Mouse (Mus musculus): ENCODE measurements around the gene Ctsw. TPM values are rescaled to one million over a fixed set of nuclear protein-coding genes. Genes with fewer than 3 reads are reported as not detected.
A peak's percentile ranks its signal among the peaks of the same experiment; 100 is the strongest.

Ctsw gene
- polyA plus RNA-seq, 1 experiment from 2014 or later: 4.9 TPM

GRCm38 (mm10) chr19:5425906-5426565 is 42.3 kb downstream of the Ctsw start:
- H3K4me2 ChIP-seq (ENCODE audit: low read length): peak overlapping the region; percentile 84
- DNase-seq (no peak), ATAC-seq (ENCODE audit: low FRiP score, low TSS enrichment) (no peak)
- peak overlapping the region; percentile 90 for H3K9ac ChIP-seq (replicated peaks; ENCODE audit: low read length)
- peaks cover 29% of the 10 kb centered on the region for H3K4me1 ChIP-seq (ENCODE audit: control insufficient read depth, insufficient read depth, low read length)
- H3K27me3 ChIP-seq (ENCODE audit: control insufficient read depth, insufficient read depth, low read length): no peaks in the 10 kb centered on the region
- peak overlapping the region; percentile 81 for H3K4me3 ChIP-seq (replicated peaks; ENCODE audit: low read depth, low read length)
- WGBS: 92% methylated on average over 18 of the region's 18 CpGs
- no peaks in the 10 kb centered on the region for H3K9me3 ChIP-seq (ENCODE audit: control insufficient read depth, low read length)
- peak overlapping the region; percentile 90; the same call in 1 of the 2 replicates for H3K27ac ChIP-seq (replicated peaks; ENCODE audit: low read depth, low read length)
- peaks cover 44% of the 10 kb centered on the region for H3K36me3 ChIP-seq (ENCODE audit: control insufficient read depth, insufficient read depth, low read length)

DNA sequence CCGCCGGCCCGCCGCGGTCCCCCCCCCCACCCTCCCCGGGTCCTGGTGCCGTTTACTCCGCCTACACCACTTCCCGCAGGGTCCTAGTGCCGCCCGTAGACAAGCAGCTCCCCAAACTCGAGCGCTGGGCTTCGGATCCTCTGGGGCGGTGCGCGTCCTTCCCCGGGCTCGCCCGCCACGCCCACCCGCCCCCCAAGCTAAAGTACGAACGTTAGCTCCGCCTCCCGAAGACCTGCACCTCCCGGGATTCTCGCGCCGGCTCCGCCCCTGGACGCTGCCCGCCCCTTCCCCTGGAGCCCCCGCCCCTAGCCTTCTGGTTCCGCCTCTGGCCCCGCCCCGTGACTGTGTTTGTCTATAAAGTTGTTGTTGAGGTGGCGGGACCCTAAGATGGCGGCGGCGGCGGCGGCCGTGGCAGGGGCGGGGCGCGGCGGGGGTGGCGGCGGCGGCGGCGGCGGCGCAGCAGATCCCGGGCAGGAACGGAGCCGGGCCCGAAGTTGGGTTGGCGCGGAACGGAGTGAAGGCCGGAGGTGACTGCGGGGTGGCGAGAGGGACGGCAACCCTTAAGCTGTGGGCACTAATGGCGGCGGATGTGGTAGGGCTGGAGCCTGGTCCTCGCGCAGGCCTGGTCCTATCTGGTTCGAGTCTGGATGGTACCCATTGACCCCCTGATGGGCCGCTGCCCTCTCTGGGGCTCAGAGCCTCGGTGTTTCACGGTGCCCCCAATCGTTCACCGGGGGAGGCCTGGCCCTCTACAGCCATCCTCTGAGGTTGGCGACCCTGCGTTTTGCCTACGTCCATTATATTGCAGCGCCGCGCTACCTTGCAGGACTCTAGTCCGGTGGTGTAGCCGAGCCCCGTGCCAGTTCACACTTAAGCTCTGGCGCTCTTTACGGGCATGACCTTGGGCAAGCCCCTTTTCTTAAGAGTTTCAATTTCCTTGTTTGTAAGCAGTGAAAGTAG is 43.2 kb downstream of the Ctsw start, which contains the start of the genes Drap1 and AI837181:
Drap1 (minus strand) TSS at position 198 of the 960 bp plus-strand sequence.
AI837181 (plus strand) TSS at position 363 of the 960 bp plus-strand sequence.
- DNase-seq (peak; percentile 99), ATAC-seq (ENCODE audit: low FRiP score, low TSS enrichment) (peak; percentile 91)
- H3K9ac ChIP-seq (replicated peaks; ENCODE audit: low read length): peak within 1 kb of the TSS; percentile 90
- peaks cover 29% of the 10 kb centered on the region for H3K4me1 ChIP-seq (ENCODE audit: control insufficient read depth, insufficient read depth, low read length)
- H3K4me2 ChIP-seq (ENCODE audit: low read length): peak within 1 kb of the TSS; percentile 88
- H3K27ac ChIP-seq (replicated peaks; ENCODE audit: low read depth, low read length): peak within 1 kb of the TSS; percentile 90
- H3K27me3 ChIP-seq (ENCODE audit: control insufficient read depth, insufficient read depth, low read length): no peaks in the 10 kb centered on the region
- H3K9me3 ChIP-seq (ENCODE audit: control insufficient read depth, low read length): no peaks in the 10 kb centered on the region
- H3K4me3 ChIP-seq (replicated peaks; ENCODE audit: low read depth, low read length): peak within 1 kb of the TSS; percentile 81
- under 1% methylated on average over 82 of the region's 87 CpGs for WGBS
- H3K36me3 ChIP-seq (ENCODE audit: control insufficient read depth, insufficient read depth, low read length): peaks cover 54% of the 10 kb centered on the region

- Histone ChIP-seq H3K9me3 (ENCODE audit: control insufficient read depth, low read length) (no peaks in the 10 kb centered on the region), H3K27ac (replicated peaks; ENCODE audit: low read depth, low read length) (peak overlapping the region; percentile 86), H3K9ac (replicated peaks; ENCODE audit: low read length) (peak overlapping the region; percentile 77), H3K4me1 (ENCODE audit: control insufficient read depth, insufficient read depth, low read length) (peaks cover 29% of the 10 kb centered on the region), H3K4me2 (ENCODE audit: low read length) (peak overlapping the region; percentile 88), H3K4me3 (replicated peaks; ENCODE audit: low read depth, low read length) (peak overlapping the region; percentile 81), H3K36me3 (ENCODE audit: control insufficient read depth, insufficient read depth, low read length) (peaks cover 56% of the 10 kb centered on the region), H3K27me3 (ENCODE audit: control insufficient read depth, insufficient read depth, low read length) (no peaks in the 10 kb centered on the region)
- WGBS: under 1% methylated on average over 47 of the region's 48 CpGs
- DNase-seq: peak; percentile 81
- ATAC-seq (ENCODE audit: low FRiP score, low TSS enrichment): peak; percentile 64
These were observed 44.1 kb downstream of the Ctsw start for GRCm38 (mm10) chr19:5424092-5424781.

GRCm38 (mm10) chr19:5423561-5423960 is 44.7 kb downstream of the Ctsw start:
- H3K4me1 ChIP-seq (ENCODE audit: control insufficient read depth, insufficient read depth, low read length): peaks cover 29% of the 10 kb centered on the region
- H3K36me3 ChIP-seq (ENCODE audit: control insufficient read depth, insufficient read depth, low read length): peaks cover 58% of the 10 kb centered on the region
- no peak for ATAC-seq (ENCODE audit: low FRiP score, low TSS enrichment)
- H3K9me3 ChIP-seq (ENCODE audit: control insufficient read depth, low read length): no peaks in the 10 kb centered on the region
- H3K27me3 ChIP-seq (ENCODE audit: control insufficient read depth, insufficient read depth, low read length): no peaks in the 10 kb centered on the region
- WGBS: 66% methylated on average over 12 of the region's 12 CpGs
- DNase-seq: no peak
- peak overlapping the region; percentile 77 for H3K9ac ChIP-seq (replicated peaks; ENCODE audit: low read length)
- peak overlapping the region; percentile 88 for H3K4me2 ChIP-seq (ENCODE audit: low read length)
- H3K27ac ChIP-seq (replicated peaks; ENCODE audit: low read depth, low read length): no peak overlapping the region
- peak overlapping the region; percentile 81 for H3K4me3 ChIP-seq (replicated peaks; ENCODE audit: low read depth, low read length)

- Histone ChIP-seq H3K4me3 (replicated peaks; ENCODE audit: low read depth, low read length) (peak overlapping the region; percentile 81), H3K9ac (replicated peaks; ENCODE audit: low read length) (no peak overlapping the region; the same call in 1 of the 2 replicates), H3K4me1 (ENCODE audit: control insufficient read depth, insufficient read depth, low read length) (peaks cover 29% of the 10 kb centered on the region), H3K27ac (replicated peaks; ENCODE audit: low read depth, low read length) (no peak overlapping the region), H3K9me3 (ENCODE audit: control insufficient read depth, low read length) (no peaks in the 10 kb centered on the region), H3K4me2 (ENCODE audit: low read length) (peak overlapping the region; percentile 88), H3K36me3 (ENCODE audit: control insufficient read depth, insufficient read depth, low read length) (peaks cover 59% of the 10 kb centered on the region), H3K27me3 (ENCODE audit: control insufficient read depth, insufficient read depth, low read length) (no peaks in the 10 kb centered on the region)
- DNase-seq: no peak
- 65% methylated on average over 9 of the region's 9 CpGs for WGBS
- no peak for ATAC-seq (ENCODE audit: low FRiP score, low TSS enrichment)
These were observed 45.3 kb downstream of the Ctsw start for GRCm38 (mm10) chr19:5422895-5423443.

DNA sequence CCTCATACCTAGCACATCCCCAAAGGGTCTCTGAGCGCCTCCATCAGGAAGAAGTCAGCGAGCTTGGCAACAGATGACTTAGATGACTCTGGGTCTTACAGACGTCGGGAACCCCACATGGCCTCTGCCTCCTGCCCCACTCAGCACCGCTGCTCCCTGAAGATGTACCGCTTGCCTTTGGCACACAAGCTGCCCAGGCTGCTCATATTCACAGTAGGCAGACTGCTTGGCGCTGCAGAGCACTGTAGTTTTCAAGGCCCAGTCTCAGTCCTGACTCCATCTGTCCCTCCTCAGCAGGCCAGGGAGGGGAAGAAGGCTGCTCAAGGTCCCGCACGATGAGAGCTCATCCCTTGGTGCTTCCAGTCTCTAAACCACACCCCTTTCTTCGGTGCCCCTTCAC is 46.0 kb downstream of the Ctsw start:
- DNase-seq (no peak), ATAC-seq (ENCODE audit: low FRiP score, low TSS enrichment) (no peak)
- no peaks in the 10 kb centered on the region for H3K9me3 ChIP-seq (ENCODE audit: control insufficient read depth, low read length)
- H3K9ac ChIP-seq (replicated peaks; ENCODE audit: low read length): no peak overlapping the region
- H3K27ac ChIP-seq (replicated peaks; ENCODE audit: low read depth, low read length): no peak overlapping the region
- H3K4me2 ChIP-seq (ENCODE audit: low read length): no peak overlapping the region
- no peaks in the 10 kb centered on the region for H3K27me3 ChIP-seq (ENCODE audit: control insufficient read depth, insufficient read depth, low read length)
- peaks cover 29% of the 10 kb centered on the region for H3K4me1 ChIP-seq (ENCODE audit: control insufficient read depth, insufficient read depth, low read length)
- 88% methylated on average over 10 of the region's 10 CpGs for WGBS
- H3K36me3 ChIP-seq (ENCODE audit: control insufficient read depth, insufficient read depth, low read length): peaks cover 61% of the 10 kb centered on the region
- no peak overlapping the region for H3K4me3 ChIP-seq (replicated peaks; ENCODE audit: low read depth, low read length)

GRCm38 (mm10) chr19:5421784-5422183 is 46.5 kb downstream of the Ctsw start:
- DNase-seq (no peak), ATAC-seq (ENCODE audit: low FRiP score, low TSS enrichment) (no peak)
- H3K27me3 ChIP-seq (ENCODE audit: control insufficient read depth, insufficient read depth, low read length): no peaks in the 10 kb centered on the region
- no peak overlapping the region for H3K4me2 ChIP-seq (ENCODE audit: low read length)
- H3K27ac ChIP-seq (replicated peaks; ENCODE audit: low read depth, low read length): no peak overlapping the region
- 91% methylated on average over 5 of the region's 5 CpGs for WGBS
- no peaks in the 10 kb centered on the region for H3K9me3 ChIP-seq (ENCODE audit: control insufficient read depth, low read length)
- peaks cover 56% of the 10 kb centered on the region for H3K36me3 ChIP-seq (ENCODE audit: control insufficient read depth, insufficient read depth, low read length)
- H3K4me3 ChIP-seq (replicated peaks; ENCODE audit: low read depth, low read length): no peak overlapping the region
- H3K9ac ChIP-seq (replicated peaks; ENCODE audit: low read length): no peak overlapping the region
- peaks cover 24% of the 10 kb centered on the region for H3K4me1 ChIP-seq (ENCODE audit: control insufficient read depth, insufficient read depth, low read length)

DNA sequence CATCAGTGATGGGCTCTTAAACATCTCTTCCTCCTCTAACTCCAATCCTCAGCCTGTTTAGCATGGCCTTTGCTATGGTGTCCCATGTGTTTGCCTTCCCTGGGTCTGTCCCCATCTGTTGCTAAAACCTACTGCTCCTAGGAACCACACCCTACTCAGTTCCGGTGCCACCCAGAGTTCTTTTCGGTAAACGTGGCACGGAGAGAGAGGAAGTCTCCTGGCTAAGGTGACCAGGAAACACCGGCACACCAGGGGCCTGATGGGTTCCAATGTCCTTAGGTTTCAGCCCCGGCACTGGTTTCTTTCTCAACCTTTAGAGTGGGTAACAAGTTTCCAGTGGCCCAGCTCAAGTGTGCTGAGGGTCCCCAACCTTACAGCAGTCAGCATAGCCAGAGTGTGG is 47.7 kb downstream of the Ctsw start:
- H3K9me3 ChIP-seq (ENCODE audit: control insufficient read depth, low read length): no peaks in the 10 kb centered on the region
- H3K4me3 ChIP-seq (replicated peaks; ENCODE audit: low read depth, low read length): no peak overlapping the region
- ATAC-seq (ENCODE audit: low FRiP score, low TSS enrichment) (no peak), DNase-seq (no peak)
- no peaks in the 10 kb centered on the region for H3K27me3 ChIP-seq (ENCODE audit: control insufficient read depth, insufficient read depth, low read length)
- no peak overlapping the region for H3K4me2 ChIP-seq (ENCODE audit: low read length)
- H3K4me1 ChIP-seq (ENCODE audit: control insufficient read depth, insufficient read depth, low read length): peaks cover 13% of the 10 kb centered on the region
- H3K27ac ChIP-seq (replicated peaks; ENCODE audit: low read depth, low read length): no peak overlapping the region
- 94% methylated on average over 6 of the region's 6 CpGs for WGBS
- no peak overlapping the region for H3K9ac ChIP-seq (replicated peaks; ENCODE audit: low read length)
- H3K36me3 ChIP-seq (ENCODE audit: control insufficient read depth, insufficient read depth, low read length): peaks cover 48% of the 10 kb centered on the region

Data from midbrain, embryonic 14.5 days (tissue).